Mouse (Mus musculus) megakaryocyte, embryonic 14.5 days (primary cell): ENCODE data around the gene Gm6309.
"Not testable (repeated sequence)": the region's sequence is repeated elsewhere in the genome, so short reads cannot be mapped to it uniquely, and the experiment has no call there.

Source experiments
- FLI1 ChIP-seq: IDR thresholded peaks from 2 replicates; pipeline ENCODE4 v1.6.1; 2012; ENCODE audit warnings: low read length, inconsistent platforms, mixed read lengths
- GATA1 ChIP-seq: IDR thresholded peaks from 3 replicates; pipeline ENCODE4 v1.6.1; 2012; ENCODE audit warnings: mixed read lengths, low read length, inconsistent platforms, borderline replicate concordance

GRCm38 (mm10) chr5:146158326-146158725, 12.2 kb downstream of the Gm6309 start:
- TF ChIP-seq FLI1, GATA1: not testable (repeated sequence)
